Mouse (Mus musculus) lung, adult 2 months (tissue): ENCODE measurements around the gene Nr5a1. TPM values are rescaled to one million over a fixed set of nuclear protein-coding genes. Genes with fewer than 3 reads are reported as not detected.

ENCODE experiments used
- DNase-seq: peaks from one replicate; pipeline ENCODE4 v3.0.0; 2022
- H3K4me1 ChIP-seq: fragments of 200-500 bp; 2 replicates; pipeline ENCODE4 v1.6.1; 2011; ENCODE audit warnings: low read length; ENCODE audit not compliant: control insufficient read depth, insufficient read depth
- H3K4me3 ChIP-seq: fragments of 200-500 bp; replicated peaks from 2 replicates; pipeline ENCODE3; 2011; ENCODE audit warnings: low read depth, mild to moderate bottlenecking, control low read depth, low read length; ENCODE audit errors: extremely low read depth
- CTCF ChIP-seq: fragments of 200-500 bp; IDR thresholded peaks from 2 replicates; pipeline ENCODE4 v1.5.1; 2011; ENCODE audit warnings: mild to moderate bottlenecking, low read length, control low read depth; ENCODE audit not compliant: insufficient read depth
- POLR2A ChIP-seq: fragments of 200-500 bp; IDR thresholded peaks from 2 replicates; pipeline ENCODE4 v1.6.1; 2011; ENCODE audit warnings: low read depth, mild to moderate bottlenecking, control low read depth, low read length, borderline replicate concordance; ENCODE audit errors: extremely low read depth
- WGBS: fragments of 180-500 bp; shearing (Covaris S2); methylation state at CpG from one replicate; pipeline ENCODE4 v1.1.7; 2018; 5-methylcytosine and 5-hydroxymethylcytosine counted together
- polyA plus RNA-seq: library from polyadenylated mRNA; depleted of rRNA; stranded (reverse); fragments of >200 nt; gene quantifications from 2 replicates; pipeline ENCODE4 v1.2.3, GENCODE M21; 2012

The Nr5a1 gene
- polyA plus RNA-seq, 1 experiment = 0.04 TPM

- peaks cover 3% of the 10 kb centered on the region for H3K4me1 ChIP-seq
- 39% methylated on average over 6 of the region's 6 CpGs for WGBS
- TF ChIP-seq POLR2A = no peak
- no peak for DNase-seq
- H3K4me3 ChIP-seq = no peak overlapping the region
Observed at GRCm38 (mm10) chr2:38706661-38707060, 7.7 kb downstream of the Nr5a1 start.

- Histone ChIP-seq H3K4me3 (no peak overlapping the region), H3K4me1 (no peaks in the 10 kb centered on the region; the same call in 1 of the 2 replicates)
- 74% methylated on average over 4 of the region's 4 CpGs for WGBS
- TF ChIP-seq POLR2A = no peak
- TF ChIP-seq CTCF = no peak
- DNase-seq = no peak
Observed at GRCm38 (mm10) chr2:38705036-38705435, 9.3 kb downstream of the Nr5a1 start.

- TF ChIP-seq CTCF = no peak
- no peak for TF ChIP-seq POLR2A
- no peaks in the 10 kb centered on the region; the same call in 1 of the 2 replicates for H3K4me1 ChIP-seq
- H3K4me3 ChIP-seq = no peak overlapping the region
- no peak for DNase-seq
- WGBS = 75% methylated on average over 9 of the region's 9 CpGs
Observed at GRCm38 (mm10) chr2:38704336-38704735, 10.0 kb downstream of the Nr5a1 start.

GRCm38 (mm10) chr2:38700177-38700576 is 14.2 kb downstream of the Nr5a1 start:
- DNase-seq = no peak
- no peak for TF ChIP-seq CTCF
- TF ChIP-seq POLR2A = no peak
- 70% methylated on average over 5 of the region's 5 CpGs for WGBS
- Histone ChIP-seq H3K4me1 (no peaks in the 10 kb centered on the region), H3K4me3 (no peak overlapping the region)

- TF ChIP-seq POLR2A (no peak), CTCF (no peak)
- WGBS = 85% methylated on average over 5 of the region's 5 CpGs
- no peak for DNase-seq
- no peaks in the 10 kb centered on the region for H3K4me1 ChIP-seq
- no peak overlapping the region for H3K4me3 ChIP-seq
Observed at GRCm38 (mm10) chr2:38698623-38699022, 15.7 kb downstream of the Nr5a1 start.

- Histone ChIP-seq H3K4me1 (no peaks in the 10 kb centered on the region), H3K4me3 (no peak overlapping the region)
- no peak for TF ChIP-seq POLR2A
- no peak for TF ChIP-seq CTCF
- WGBS = 55% methylated on average over 27 of the region's 27 CpGs
- no peak for DNase-seq
Observed at GRCm38 (mm10) chr2:38697128-38698120, 16.9 kb downstream of the Nr5a1 start.

- WGBS = 68% methylated on average over 9 of the region's 9 CpGs
- no peak for TF ChIP-seq CTCF
- no peak for TF ChIP-seq POLR2A
Observed at GRCm38 (mm10) chr2:38695770-38696169, 18.6 kb downstream of the Nr5a1 start.

GRCm38 (mm10) chr2:38691542-38691941 is 22.8 kb downstream of the Nr5a1 start:
- peak; percentile 73 for TF ChIP-seq CTCF
- TF ChIP-seq POLR2A = no peak
- WGBS = 25% methylated on average over 8 of the region's 8 CpGs
- no peak overlapping the region for H3K4me3 ChIP-seq
- DNase-seq = no peak
- H3K4me1 ChIP-seq = peaks cover 2% of the 10 kb centered on the region; the same call in 1 of the 2 replicates

More at GRCm38 (mm10) chr2:38695770-38696169, 18.6 kb downstream of the Nr5a1 start:
- Histone ChIP-seq H3K4me3 (no peak overlapping the region), H3K4me1 (no peaks in the 10 kb centered on the region)
- DNase-seq = no peak

- 74% methylated on average over 1 of the region's 1 CpGs for WGBS
- TF ChIP-seq CTCF (no peak), POLR2A (no peak)
- DNase-seq = no peak
- peaks cover 2% of the 10 kb centered on the region; the same call in 1 of the 2 replicates for H3K4me1 ChIP-seq
- H3K4me3 ChIP-seq = no peak overlapping the region
Observed at GRCm38 (mm10) chr2:38689881-38690280, 24.5 kb downstream of the Nr5a1 start.

GRCm38 (mm10) chr2:38688791-38689520 is 25.4 kb downstream of the Nr5a1 start:
- Histone ChIP-seq H3K4me1 (peaks cover 2% of the 10 kb centered on the region; the same call in 1 of the 2 replicates), H3K4me3 (no peak overlapping the region)
- no peak for TF ChIP-seq POLR2A
- WGBS = 9% methylated on average over 29 of the region's 29 CpGs
- no peak for DNase-seq

GRCm38 (mm10) chr2:38685746-38686145 is 28.6 kb downstream of the Nr5a1 start:
- DNase-seq = no peak
- TF ChIP-seq POLR2A = no peak
- no peak for TF ChIP-seq CTCF
- H3K4me1 ChIP-seq = peaks cover 2% of the 10 kb centered on the region; the same call in 1 of the 2 replicates
- H3K4me3 ChIP-seq = no peak overlapping the region
- WGBS = 62% methylated on average over 3 of the region's 3 CpGs
